In genomic region chr2:57496315-57496954, GRCm38 (mm10) we compare ENCODE assay signal across 22 mouse cellular contexts.
"Had no signal": no experiment of that assay in that cellular context is flagged by ENCODE, and none has a peak within 500 bp of the region (broad histone marks: within the 10 kb centered on the region; RNA-seq: fewer than 3 reads in every experiment).

No protein-coding gene starts in this region.

- H3K4me1 ChIP-seq: limb, embryonic 10.5 days; limb, embryonic 13.5 days; megakaryocyte, embryonic 14.5 days; midbrain, embryonic 13.5 days; neural tube, embryonic 13.5 days had no signal

- H3K9ac ChIP-seq: limb, embryonic 13.5 days; liver, embryonic 14.5 days; liver, postnatal 0 days; lung, embryonic 14.5 days; midbrain, embryonic 13.5 days; neural tube, embryonic 13.5 days had no signal

- H3K36me3 ChIP-seq: limb, embryonic 10.5 days; limb, embryonic 13.5 days; midbrain, embryonic 10.5 days; midbrain, embryonic 13.5 days; neural tube, embryonic 13.5 days had no signal

- H3K4me2 ChIP-seq: limb, embryonic 13.5 days; lung, embryonic 14.5 days; midbrain, embryonic 13.5 days; neural tube, embryonic 13.5 days had no signal

- DNase-seq: kidney, adult 2 months; kidney, postnatal 25 days; liver, postnatal 0 days; lung, embryonic 14.5 days; retina, postnatal 1 day; right cerebral cortex, postnatal 25 days; spleen, adult 18-20 months; thymus, postnatal 36 days had no signal

- H3K9me3 ChIP-seq: limb, embryonic 10.5 days; limb, embryonic 13.5 days; megakaryocyte, embryonic 14.5 days; midbrain, embryonic 10.5 days; midbrain, embryonic 13.5 days; neural tube, embryonic 13.5 days had no signal

- H3K4me3 ChIP-seq: limb, embryonic 10.5 days; limb, embryonic 13.5 days; megakaryocyte, embryonic 14.5 days; midbrain, embryonic 10.5 days; midbrain, embryonic 13.5 days; myocyte; neural tube, embryonic 13.5 days had no signal

- ATAC-seq: hindbrain, postnatal 0 days; inflammation-experienced regulatory T-cells, adult 6 months; liver, postnatal 0 days; lung, postnatal 0 days; midbrain, embryonic 13.5 days; midbrain, embryonic 16.5 days had no signal

- H3K27me3 ChIP-seq: limb, embryonic 13.5 days; megakaryocyte, embryonic 14.5 days; midbrain, embryonic 13.5 days; neural tube, embryonic 13.5 days had no signal

- H3K27ac ChIP-seq: hindbrain, postnatal 0 days; kidney, postnatal 0 days; limb, embryonic 10.5 days; limb, embryonic 13.5 days; liver, embryonic 14.5 days; macrophage; midbrain, embryonic 10.5 days; midbrain, embryonic 13.5 days; neural tube, embryonic 13.5 days had no signal
